Mouse (Mus musculus): ENCODE data around the gene Lpar4.

Lpar4 gene

DNA sequence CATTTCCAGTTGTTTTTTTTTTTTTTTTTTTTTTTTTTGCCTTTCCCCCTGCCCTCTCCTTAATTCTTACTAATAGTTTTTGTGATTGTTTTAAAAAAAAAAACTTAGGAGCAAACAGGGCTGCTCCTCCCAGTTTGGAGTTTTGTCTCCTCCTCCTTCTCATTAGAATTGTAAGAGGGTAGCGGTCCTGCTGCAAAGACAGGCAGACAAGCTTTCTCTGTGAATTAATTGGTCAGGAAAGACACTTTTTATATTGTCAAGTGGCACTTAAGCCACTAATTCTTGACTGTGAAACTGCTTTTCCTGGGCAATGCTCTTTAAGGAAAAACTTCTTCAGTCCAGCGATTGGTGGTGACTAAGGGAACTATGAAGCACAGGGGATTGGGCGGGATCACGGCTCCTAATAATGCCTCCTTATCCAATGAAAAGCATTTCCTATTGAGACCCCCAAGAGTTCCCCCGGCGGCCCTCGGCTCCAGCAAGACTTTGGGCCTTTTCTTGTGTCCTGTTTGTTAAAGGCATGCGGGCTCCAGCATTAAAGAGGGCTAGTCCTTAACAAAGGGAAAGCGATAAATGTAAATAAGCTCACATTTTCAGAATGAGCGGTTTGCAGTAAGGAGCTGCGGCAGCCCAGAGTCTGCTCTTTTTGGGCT lies at the start of gene Lpar4:
Lpar4 (plus strand) TSS at position 451 of the 653 bp plus-strand sequence.
- DNase-seq, result peak; percentile 19 to 49

DNA sequence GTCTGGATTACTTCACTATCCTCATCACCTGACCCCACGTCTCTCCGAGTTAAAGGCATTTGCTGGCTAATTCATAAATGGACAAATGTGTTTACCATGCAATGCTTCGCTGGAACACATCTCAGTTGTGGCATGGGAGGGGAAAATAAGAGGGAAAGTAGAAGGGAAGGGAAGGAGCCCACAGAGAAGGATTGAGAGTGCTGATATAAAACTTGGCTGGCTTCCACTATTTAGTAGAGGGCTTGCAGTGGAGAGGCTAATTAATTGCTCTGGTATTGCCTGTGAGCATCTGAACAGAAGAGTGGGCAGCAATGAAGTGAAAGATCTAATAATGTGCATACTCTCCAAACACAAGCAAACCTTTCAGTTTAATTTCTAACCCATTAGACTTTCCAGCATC lies 49.0 kb upstream of the Lpar4 start:
- DNase-seq, result no peak

DNA sequence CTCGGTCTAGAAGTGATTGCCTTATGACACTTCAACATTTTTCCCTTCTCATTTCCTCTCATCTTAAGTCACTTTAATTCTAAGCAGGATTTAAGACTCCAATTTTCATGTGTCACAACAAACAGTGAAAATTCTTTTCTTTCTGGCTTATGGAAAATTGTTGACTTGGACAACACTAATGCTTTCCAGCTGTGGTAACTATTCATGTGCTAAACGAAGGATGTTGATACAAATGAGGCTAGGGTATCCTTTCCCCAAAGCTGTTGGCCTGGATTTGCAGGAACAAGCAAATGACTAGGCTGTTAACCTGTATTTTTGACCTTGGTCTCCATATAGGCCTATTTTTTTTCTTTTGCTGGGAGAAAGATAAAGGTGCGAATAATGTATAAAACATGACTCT lies 48.5 kb upstream of the Lpar4 start:
- no peak for DNase-seq

DNA sequence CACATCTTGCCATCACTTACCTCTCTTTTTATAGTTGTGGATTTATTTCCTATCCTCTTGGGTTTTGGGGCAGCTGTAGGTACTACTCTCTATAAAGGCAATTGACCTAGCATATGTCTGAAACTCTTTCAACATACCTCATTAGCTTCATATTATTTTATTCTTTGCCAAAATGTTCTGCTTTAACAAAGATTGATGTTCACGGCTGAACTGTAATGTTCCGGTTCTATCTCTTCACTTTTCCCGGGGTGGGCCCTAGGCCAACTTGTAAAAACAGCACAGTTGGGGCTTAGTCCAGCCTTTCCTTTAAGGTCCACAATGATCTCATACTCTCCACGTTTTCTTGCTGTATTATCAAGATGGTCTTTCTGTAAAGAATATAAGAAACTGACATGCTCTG lies 48.1 kb upstream of the Lpar4 start:
- DNase-seq, result no peak

DNA sequence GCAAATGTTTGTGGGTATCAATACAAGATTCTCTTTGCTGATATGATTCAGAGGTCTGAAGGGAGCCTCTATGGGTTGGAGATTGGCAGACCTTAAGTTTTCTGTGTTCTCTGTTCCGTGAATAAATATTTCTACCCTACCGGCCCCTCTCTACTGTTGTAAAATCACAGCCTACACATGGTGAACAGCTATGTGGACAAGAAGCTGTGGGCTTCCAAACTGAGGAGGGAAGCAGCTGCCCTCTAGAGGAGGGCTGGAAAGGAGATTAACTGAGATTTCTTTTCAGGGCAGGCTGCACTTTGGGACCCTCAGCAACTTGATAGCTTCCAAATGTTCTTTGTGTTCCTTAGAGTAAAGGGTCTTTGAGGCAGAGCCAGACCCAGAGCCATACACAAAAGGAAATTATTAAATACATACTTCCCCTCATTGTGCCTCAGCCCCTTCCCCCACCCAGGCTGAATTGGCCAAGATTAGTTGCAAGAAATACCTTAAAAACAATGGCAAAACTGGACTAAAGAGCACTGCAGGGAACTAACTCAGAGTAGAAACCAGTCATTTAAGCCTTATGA lies 22.6 kb upstream of the Lpar4 start:
- no peak for DNase-seq

DNA sequence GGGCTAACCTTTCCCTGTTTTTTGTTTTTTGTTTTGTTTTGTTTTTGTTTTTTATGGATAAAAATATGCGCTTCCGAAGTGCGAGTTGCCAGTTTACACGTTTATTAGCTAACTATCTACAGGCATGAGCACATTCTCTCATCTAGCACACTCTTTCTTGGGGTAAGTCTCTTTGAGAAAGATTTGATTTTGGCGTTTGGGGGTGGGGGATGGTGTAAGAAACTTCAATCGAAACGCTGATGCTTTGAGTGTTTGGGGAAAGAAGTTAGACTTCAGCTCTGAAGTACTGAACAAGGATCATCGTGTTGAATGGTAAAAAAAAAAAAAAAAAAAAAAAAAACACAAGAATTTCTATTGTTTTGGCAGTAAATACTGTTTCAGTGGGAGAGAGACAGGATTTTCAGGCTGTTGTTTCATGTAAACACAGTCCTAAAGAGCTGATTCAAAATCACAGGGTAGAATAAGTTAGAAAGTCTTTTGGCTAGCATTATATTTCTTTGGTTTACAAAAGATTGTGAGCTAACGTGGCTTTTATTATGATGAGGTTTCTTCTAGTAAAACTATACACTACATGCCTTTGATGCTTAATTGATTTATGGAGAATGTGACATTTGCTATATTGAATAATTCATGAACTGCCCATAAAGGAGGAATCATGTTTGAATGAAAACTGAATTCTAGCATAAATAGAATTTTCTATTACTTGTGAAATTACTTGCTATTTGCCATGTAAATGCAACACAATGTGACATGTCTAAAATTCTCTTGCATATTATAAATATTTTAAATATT lies 599 bp downstream of the Lpar4 start:
- DNase-seq, result no peak

DNA sequence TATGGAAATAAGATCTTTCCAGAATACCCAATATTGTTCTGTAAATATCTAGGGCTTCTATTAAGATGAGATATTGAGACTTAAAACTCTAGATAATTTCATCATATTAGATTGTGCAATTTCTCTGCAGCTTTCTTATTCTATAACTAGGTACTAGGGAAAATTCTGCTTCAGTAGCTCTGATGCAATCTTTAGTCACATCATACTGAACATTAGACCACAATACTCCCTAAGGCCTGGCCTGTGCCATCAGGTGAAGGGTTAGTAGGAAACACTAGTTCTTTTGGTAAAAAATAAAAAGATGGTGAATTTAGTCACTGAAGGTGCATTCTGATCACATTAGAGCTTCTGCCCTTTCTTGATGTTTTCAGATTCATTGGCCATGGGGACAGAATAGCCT lies 4.1 kb downstream of the Lpar4 start:
- DNase-seq, result no peak

DNA sequence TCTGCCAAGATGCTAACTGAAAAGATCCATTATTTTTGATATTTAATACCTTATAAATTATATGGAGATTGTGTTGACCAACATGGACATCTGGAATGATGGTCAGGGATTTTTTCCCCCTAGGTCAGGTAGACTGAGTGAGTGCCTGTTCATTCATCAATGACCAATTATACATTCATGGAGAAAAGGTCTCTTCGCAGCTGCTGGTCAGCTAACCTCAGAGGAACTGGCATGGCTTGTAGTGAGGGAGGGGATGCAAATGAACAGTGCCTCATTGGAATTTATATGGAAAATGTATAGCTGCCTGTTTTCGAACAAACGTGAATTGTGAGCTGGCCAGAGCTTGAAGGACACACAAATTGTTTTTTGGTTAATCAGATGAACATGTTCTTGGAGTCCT lies 18.9 kb downstream of the Lpar4 start:
- no peak for DNase-seq

DNA sequence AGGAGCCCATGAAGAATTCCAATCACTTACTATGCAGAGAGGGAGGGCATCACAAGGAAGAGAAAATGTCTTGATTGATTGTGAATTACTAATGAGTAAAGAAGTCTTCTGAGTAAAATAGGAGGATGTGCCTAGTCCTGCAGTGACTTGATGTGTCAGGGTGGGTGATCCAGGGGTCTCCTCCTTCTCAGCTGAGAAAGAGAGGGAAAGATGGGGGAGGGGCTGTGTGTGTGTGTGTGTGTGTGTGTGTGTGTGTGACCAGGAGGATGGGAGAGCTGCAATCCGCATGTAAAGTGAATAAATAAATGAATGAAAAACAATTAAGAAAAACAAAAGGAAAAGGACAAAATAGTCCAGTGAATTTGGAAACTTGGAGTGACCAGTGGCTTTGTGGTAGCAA lies 30.1 kb downstream of the Lpar4 start:
- no peak for DNase-seq

DNA sequence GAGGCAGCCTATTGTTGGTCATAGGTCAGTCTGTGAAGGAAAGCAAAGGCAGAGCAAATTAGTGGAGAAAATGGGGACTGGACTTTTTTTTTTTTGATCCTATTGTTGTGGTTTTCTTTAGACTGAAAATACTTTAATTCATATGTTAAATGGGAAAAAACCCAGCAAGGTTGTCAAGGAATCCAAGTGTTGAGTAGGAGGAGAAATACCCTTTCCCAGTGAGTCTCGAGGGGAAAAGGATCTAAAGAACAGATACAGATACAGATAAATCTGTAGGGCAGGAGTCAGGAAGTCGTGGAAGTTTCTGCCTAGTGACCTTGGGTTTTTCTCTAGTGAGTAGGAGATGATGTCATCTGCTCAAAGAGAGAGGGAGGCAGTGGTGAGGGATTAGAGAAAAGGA lies 30.6 kb downstream of the Lpar4 start:
- DNase-seq, result no peak

DNA sequence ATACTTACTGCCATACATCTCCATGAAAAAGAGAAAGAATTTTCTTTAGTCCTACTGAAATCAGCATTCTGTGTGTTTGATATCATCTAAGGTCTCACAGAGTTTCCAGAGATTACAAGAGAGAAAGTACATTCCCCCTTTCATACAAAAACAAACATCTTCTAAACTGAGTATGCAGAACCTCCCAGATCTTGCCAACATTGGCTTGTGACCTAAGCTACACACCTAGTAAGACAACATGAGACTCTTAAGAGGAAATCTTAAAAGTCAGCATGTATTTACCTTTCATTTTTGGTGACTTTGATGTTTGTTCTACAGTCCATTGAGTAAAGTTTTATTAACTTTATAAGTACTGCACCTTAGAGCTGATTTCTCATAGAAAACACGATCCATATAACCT lies 33.4 kb downstream of the Lpar4 start:
- no peak for DNase-seq

DNA sequence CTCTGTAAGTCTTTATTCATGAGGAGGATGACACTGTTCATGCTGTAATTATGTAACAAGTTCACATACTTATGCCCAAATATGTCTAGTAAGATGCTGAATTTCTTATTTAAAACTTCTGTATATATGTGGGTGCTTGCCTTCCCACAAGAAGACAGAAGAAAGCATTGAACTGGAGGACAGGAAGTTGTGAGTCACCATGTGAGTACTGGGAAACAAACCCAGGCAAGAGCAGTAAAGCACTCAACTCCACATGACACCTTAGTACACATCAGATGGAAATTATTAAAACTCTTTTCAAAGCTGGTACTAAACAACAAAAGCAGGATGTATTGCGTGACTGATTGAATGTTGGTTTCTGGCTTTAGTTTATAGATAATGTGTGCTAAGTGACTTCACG lies 41.8 kb downstream of the Lpar4 start:
- DNase-seq, result no peak

DNA sequence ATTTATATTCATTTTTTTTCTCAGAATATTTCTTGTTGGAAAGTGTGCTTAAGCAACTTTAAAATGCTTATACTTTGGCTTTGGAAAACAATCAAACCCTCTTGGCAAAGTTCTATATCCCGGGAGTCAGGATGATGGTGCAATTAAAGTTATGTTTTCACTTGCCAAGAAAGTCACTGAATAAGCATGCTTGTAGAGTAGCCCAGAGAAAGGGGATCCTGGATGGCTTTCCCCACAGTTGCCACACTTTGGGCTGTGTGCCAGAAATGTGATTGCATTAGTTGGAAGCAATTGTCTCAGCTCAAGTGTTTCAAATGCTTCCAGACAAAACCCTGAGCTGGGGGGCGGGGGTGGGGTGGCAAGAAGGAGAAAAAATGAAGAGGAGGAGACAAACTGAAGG lies 43.9 kb downstream of the Lpar4 start:
- DNase-seq, result no peak

Measured in kidney, postnatal 25 days (tissue).